Mouse (Mus musculus) limb, embryonic 14.5 days (tissue): ENCODE data around the gene Rbm47. TPM values are rescaled to one million over a fixed set of nuclear protein-coding genes. Genes with fewer than 3 reads are reported as not detected.
A peak's percentile ranks its signal among the peaks of the same experiment; 100 is the strongest.

Experiments used
- ATAC-seq: fragments of 200-750 bp; cut with Nextera tagmentation; 2 replicates; pipeline ENCODE4 v1.8.0; 2017; ENCODE audit warnings: low read depth, moderate number of reproducible peaks, moderate TSS enrichment; ENCODE audit not compliant: low FRiP score
- DNase-seq: peaks from one replicate; pipeline ENCODE4 v3.0.0-alpha.2; 2015; ENCODE audit warnings: low spot score
- H3K27ac ChIP-seq: fragments of 300-500 bp; sonication (generic); replicated peaks from 2 replicates; pipeline ENCODE4 v1.5.1; 2014; ENCODE audit warnings: low read depth, mild to moderate bottlenecking, low read length, moderate library complexity, mixed read lengths
- H3K27me3 ChIP-seq: fragments of 300-500 bp; sonication (generic); 2 replicates; pipeline ENCODE4 v1.6.1; 2014; ENCODE audit warnings: low read length, mixed read lengths; ENCODE audit not compliant: control insufficient read depth, insufficient read depth
- H3K36me3 ChIP-seq: fragments of 300-500 bp; sonication (generic); 2 replicates; pipeline ENCODE4 v1.6.1; 2014; ENCODE audit warnings: mild to moderate bottlenecking, low read length, moderate library complexity, mixed read lengths; ENCODE audit not compliant: control insufficient read depth, insufficient read depth
- H3K4me1 ChIP-seq: fragments of 300-500 bp; sonication (generic); 2 replicates; pipeline ENCODE4 v1.6.1; 2014; ENCODE audit warnings: antibody characterized with exemption, low read length, mixed read lengths; ENCODE audit not compliant: control insufficient read depth, insufficient read depth
- H3K4me2 ChIP-seq: fragments of 300-500 bp; sonication (generic); replicated peaks from 2 replicates; pipeline ENCODE4 v1.6.1; 2014; ENCODE audit warnings: low read depth, mild to moderate bottlenecking, low read length, moderate library complexity; ENCODE audit not compliant: severe bottlenecking
- H3K4me3 ChIP-seq: fragments of 300-500 bp; sonication (generic); replicated peaks from 2 replicates; pipeline ENCODE4 v1.5.1; 2014; ENCODE audit warnings: low read length
- H3K9ac ChIP-seq: fragments of 300-500 bp; sonication (generic); 2 replicates; pipeline ENCODE4 v1.6.1; 2014; ENCODE audit warnings: mild to moderate bottlenecking, low read depth, low read length, moderate library complexity; ENCODE audit not compliant: severe bottlenecking
- H3K9me3 ChIP-seq: fragments of 300-500 bp; sonication (generic); 2 replicates; pipeline ENCODE4 v1.6.1; 2016; ENCODE audit warnings: low read length; ENCODE audit not compliant: control insufficient read depth
- POLR2A ChIP-seq: fragments of 200-500 bp; IDR thresholded peaks from 2 replicates; pipeline ENCODE4 v1.8.0; 2012; ENCODE audit warnings: inconsistent platforms, mild to moderate bottlenecking, moderate library complexity, borderline replicate concordance; ENCODE audit not compliant: insufficient read depth, insufficient read length; ENCODE audit errors: extremely low read depth
- WGBS: fragments of 180-500 bp; shearing (Covaris S2); extraction: QIAGEN DNeasy Blood & Tissue Kit; methylation state at CpG from one replicate; pipeline ENCODE4 v1.1.7; 2014; 5-methylcytosine and 5-hydroxymethylcytosine counted together
- polyA plus RNA-seq, 2 experiments: library from polyadenylated mRNA; depleted of rRNA in 1 of 2; stranded (reverse) in 1 of 2; unstranded in 1 of 2; fragments of >200 nt; fragmentation: Nextera tagmentation in 1 of 2; extraction: Ambion mirVana in 1 of 2; gene quantifications; 2 replicates each; pipeline versions ENCODE4 v1.2.1 to v1.2.3; 2012 to 2014

Rbm47 gene
- polyA plus RNA-seq, 2 experiments: 2.5 to 5.2 TPM

- peak overlapping the region; percentile 51 for H3K4me3 ChIP-seq
- no peak for DNase-seq
- ATAC-seq: no peak
- peaks cover 15% of the 10 kb centered on the region for H3K27me3 ChIP-seq
- no peaks in the 10 kb centered on the region for H3K9me3 ChIP-seq
- H3K36me3 ChIP-seq: no peaks in the 10 kb centered on the region
- peak overlapping the region; percentile 90 for H3K4me2 ChIP-seq
- peak overlapping the region; percentile 48 for H3K9ac ChIP-seq
- no peak for TF ChIP-seq POLR2A
- 2% methylated on average over 18 of the region's 18 CpGs for WGBS
- peaks cover 4% of the 10 kb centered on the region for H3K4me1 ChIP-seq
- peak overlapping the region; percentile 33; the same call in 1 of the 2 replicates for H3K27ac ChIP-seq
Measured at GRCm38 (mm10) chr5:66150106-66150705, 22.7 kb downstream of the Rbm47 start.

GRCm38 (mm10) chr5:66149571-66149970 is 23.3 kb downstream of the Rbm47 start:
- ATAC-seq (no peak), DNase-seq (no peak)
- H3K27me3 ChIP-seq: peaks cover 15% of the 10 kb centered on the region
- H3K27ac ChIP-seq: no peak overlapping the region
- 0 out of 2 replicates have a peak overlapping the region, but pooled peaks have one; percentile 51 for H3K4me3 ChIP-seq
- WGBS: 33% methylated on average over 3 of the region's 3 CpGs
- no peak for TF ChIP-seq POLR2A
- no peak overlapping the region for H3K9ac ChIP-seq
- H3K9me3 ChIP-seq: no peaks in the 10 kb centered on the region
- no peaks in the 10 kb centered on the region for H3K36me3 ChIP-seq
- peak overlapping the region; percentile 90 for H3K4me2 ChIP-seq
- peaks cover 4% of the 10 kb centered on the region for H3K4me1 ChIP-seq

- no peak for DNase-seq
- H3K4me3 ChIP-seq: no peak overlapping the region
- ATAC-seq: no peak
- peaks cover 15% of the 10 kb centered on the region for H3K27me3 ChIP-seq
- H3K4me2 ChIP-seq: no peak overlapping the region
- WGBS: 73% methylated on average over 2 of the region's 2 CpGs
- H3K4me1 ChIP-seq: peaks cover 4% of the 10 kb centered on the region
- H3K9me3 ChIP-seq: no peaks in the 10 kb centered on the region
- no peak overlapping the region for H3K27ac ChIP-seq
- no peak for TF ChIP-seq POLR2A
- no peak overlapping the region for H3K9ac ChIP-seq
- no peaks in the 10 kb centered on the region for H3K36me3 ChIP-seq
Measured at GRCm38 (mm10) chr5:66149111-66149510, 23.8 kb downstream of the Rbm47 start.

GRCm38 (mm10) chr5:66147313-66147712 is 25.6 kb downstream of the Rbm47 start:
- 96% methylated on average over 3 of the region's 3 CpGs for WGBS
- peaks cover 15% of the 10 kb centered on the region for H3K27me3 ChIP-seq
- H3K27ac ChIP-seq: no peak overlapping the region
- no peaks in the 10 kb centered on the region for H3K36me3 ChIP-seq
- no peak overlapping the region for H3K9ac ChIP-seq
- DNase-seq (no peak), ATAC-seq (no peak)
- peaks cover 4% of the 10 kb centered on the region for H3K4me1 ChIP-seq
- H3K9me3 ChIP-seq: no peaks in the 10 kb centered on the region
- no peak for TF ChIP-seq POLR2A
- no peak overlapping the region for H3K4me3 ChIP-seq
- no peak overlapping the region for H3K4me2 ChIP-seq

- TF ChIP-seq POLR2A: no peak
- ATAC-seq: no peak
- H3K36me3 ChIP-seq: no peaks in the 10 kb centered on the region
- H3K9ac ChIP-seq: no peak overlapping the region
- no peak overlapping the region for H3K27ac ChIP-seq
- 72% methylated on average over 5 of the region's 5 CpGs for WGBS
- no peak overlapping the region for H3K4me3 ChIP-seq
- H3K9me3 ChIP-seq: no peaks in the 10 kb centered on the region
- no peak overlapping the region for H3K4me2 ChIP-seq
- no peak for DNase-seq
- peaks cover 9% of the 10 kb centered on the region for H3K27me3 ChIP-seq
- H3K4me1 ChIP-seq: no peaks in the 10 kb centered on the region; the same call in 1 of the 2 replicates
Measured at GRCm38 (mm10) chr5:66145583-66145982, 27.3 kb downstream of the Rbm47 start.
